Mouse (Mus musculus) thymus, postnatal 25 days (tissue): ENCODE measurements around the gene Aspscr1.

ENCODE experiments used
- DNase-seq: peaks from one replicate; pipeline ENCODE4 v3.0.0; 2022

Aspscr1 gene

GRCm38 (mm10) chr11:120672687-120673593 lies at the start of gene Aspscr1:
Aspscr1 (plus strand) TSS chr11:120672973.
- peak; percentile 98 for DNase-seq

- peak; percentile 83 for DNase-seq
Measured at GRCm38 (mm10) chr11:120623961-120624679, 48.7 kb upstream of the Aspscr1 start.

- peak; percentile 88 for DNase-seq
Measured at GRCm38 (mm10) chr11:120624680-120625111, 48.1 kb upstream of the Aspscr1 start.

GRCm38 (mm10) chr11:120625152-120625775 lies 47.5 kb upstream of the Aspscr1 start, which contains the start of gene Sirt7:
Sirt7 (minus strand) TSS chr11:120625240.
- no peak for DNase-seq

- no peak for DNase-seq
Measured at GRCm38 (mm10) chr11:120626785-120627467, 45.8 kb upstream of the Aspscr1 start.

- DNase-seq: peak; percentile 72
Measured at GRCm38 (mm10) chr11:120627468-120628300, 45.1 kb upstream of the Aspscr1 start.

- DNase-seq: no peak
Measured at GRCm38 (mm10) chr11:120628601-120629340, 44.0 kb upstream of the Aspscr1 start.

GRCm38 (mm10) chr11:120629341-120629730 lies 43.4 kb upstream of the Aspscr1 start:
- peak; percentile 75 for DNase-seq

- DNase-seq: no peak
Measured at GRCm38 (mm10) chr11:120629911-120630310, 42.9 kb upstream of the Aspscr1 start.

GRCm38 (mm10) chr11:120630401-120630871 lies 42.3 kb upstream of the Aspscr1 start:
- DNase-seq: no peak

GRCm38 (mm10) chr11:120630881-120631725 lies 41.7 kb upstream of the Aspscr1 start:
- peak; percentile 46 for DNase-seq

GRCm38 (mm10) chr11:120631726-120632448 lies 40.9 kb upstream of the Aspscr1 start:
- DNase-seq: no peak

GRCm38 (mm10) chr11:120632559-120633519 lies 39.9 kb upstream of the Aspscr1 start:
- peak; percentile 49 for DNase-seq

GRCm38 (mm10) chr11:120633520-120634343 lies 39.0 kb upstream of the Aspscr1 start, which contains the start of gene Mafg:
Mafg (minus strand) TSS chr11:120633600.
- peak; percentile 86 for DNase-seq

GRCm38 (mm10) chr11:120634810-120635209 lies 38.0 kb upstream of the Aspscr1 start:
- DNase-seq: no peak

GRCm38 (mm10) chr11:120641255-120641654 lies 31.5 kb upstream of the Aspscr1 start:
- no peak for DNase-seq

GRCm38 (mm10) chr11:120641869-120642268 lies 30.9 kb upstream of the Aspscr1 start:
- DNase-seq: no peak
